Mouse (Mus musculus) yolk sac, embryonic 10.5 days (tissue): Measurements from ENCODE around the gene Cuedc1.

ENCODE experiments used
- DNase-seq: peaks from one replicate; pipeline ENCODE4 v3.0.0-alpha.2; 2017; ENCODE audit warnings: low spot score

Gene Cuedc1

GRCm38 (mm10) chr11:88098021-88098729 is at the start of gene Cuedc1:
Gene Cuedc1, plus strand, starts transcription at chr11:88098058.
- DNase-seq: no peak

GRCm38 (mm10) chr11:88048961-88049670 is 48.7 kb upstream of the Cuedc1 start:
- DNase-seq: no peak

GRCm38 (mm10) chr11:88049732-88050131 is 48.1 kb upstream of the Cuedc1 start:
- DNase-seq: no peak

GRCm38 (mm10) chr11:88052638-88053037 is 45.2 kb upstream of the Cuedc1 start:
- DNase-seq: no peak

- no peak for DNase-seq
These were observed 44.0 kb upstream of the Cuedc1 start for GRCm38 (mm10) chr11:88053821-88054220.

GRCm38 (mm10) chr11:88054589-88054988 is 43.3 kb upstream of the Cuedc1 start:
- DNase-seq: no peak

GRCm38 (mm10) chr11:88055777-88056176 is 42.1 kb upstream of the Cuedc1 start:
- no peak for DNase-seq

GRCm38 (mm10) chr11:88057788-88058187 is 40.1 kb upstream of the Cuedc1 start:
- no peak for DNase-seq

- peak; percentile 43 for DNase-seq
These were observed 38.7 kb upstream of the Cuedc1 start for GRCm38 (mm10) chr11:88059141-88059540.

- no peak for DNase-seq
These were observed 35.8 kb upstream of the Cuedc1 start for GRCm38 (mm10) chr11:88061892-88062625.

GRCm38 (mm10) chr11:88065732-88066131 is 32.1 kb upstream of the Cuedc1 start:
- no peak for DNase-seq

- DNase-seq: no peak
These were observed 30.7 kb upstream of the Cuedc1 start for GRCm38 (mm10) chr11:88067191-88067585.

GRCm38 (mm10) chr11:88067586-88068410 is 30.1 kb upstream of the Cuedc1 start, which contains the start of gene Vezf1:
Gene Vezf1, plus strand, starts transcription at chr11:88068279.
- peak; percentile 86 for DNase-seq

- peak; percentile 78 for DNase-seq
These were observed 29.2 kb upstream of the Cuedc1 start for GRCm38 (mm10) chr11:88068411-88069245.

GRCm38 (mm10) chr11:88069246-88069570 is 28.6 kb upstream of the Cuedc1 start:
- no peak for DNase-seq

- no peak for DNase-seq
These were observed 27.5 kb upstream of the Cuedc1 start for GRCm38 (mm10) chr11:88070392-88070791.

- no peak for DNase-seq
These were observed 26.7 kb upstream of the Cuedc1 start for GRCm38 (mm10) chr11:88071113-88071512.

GRCm38 (mm10) chr11:88073343-88073875 is 24.4 kb upstream of the Cuedc1 start:
- no peak for DNase-seq

- no peak for DNase-seq
These were observed 22.2 kb upstream of the Cuedc1 start for GRCm38 (mm10) chr11:88075701-88076100.

GRCm38 (mm10) chr11:88076394-88076793 is 21.5 kb upstream of the Cuedc1 start:
- no peak for DNase-seq

- DNase-seq: no peak
These were observed 14.2 kb upstream of the Cuedc1 start for GRCm38 (mm10) chr11:88083699-88084098.
